Mouse (Mus musculus) spleen, adult 2 months (tissue): ENCODE measurements around the gene Tecpr2. TPM values are rescaled to one million over a fixed set of nuclear protein-coding genes. Genes with fewer than 3 reads are reported as not detected.

ENCODE experiments used
- DNase-seq, 2 experiments: peaks; one replicate each; pipeline versions ENCODE4 v3.0.0 to v3.0.0-alpha.2; 2012 to 2021; ENCODE audit warnings: low spot score in 2 of 2, low read depth in 1 of 2
- H3K27ac ChIP-seq: fragments of 200-500 bp; 2 replicates; pipeline ENCODE4 v1.5.1; 2012; ENCODE audit warnings: low read length, inconsistent platforms; ENCODE audit not compliant: insufficient read depth
- H3K27me3 ChIP-seq: fragments of 200-500 bp; 2 replicates; pipeline ENCODE4 v1.6.1; 2012; ENCODE audit warnings: mild to moderate bottlenecking, moderate library complexity, low read length, inconsistent platforms; ENCODE audit not compliant: control insufficient read depth, insufficient read depth
- H3K36me3 ChIP-seq: fragments of 200-500 bp; 2 replicates; pipeline ENCODE4 v1.6.1; 2012; ENCODE audit warnings: mild to moderate bottlenecking, low read length, inconsistent platforms; ENCODE audit not compliant: control insufficient read depth, insufficient read depth
- H3K4me1 ChIP-seq: fragments of 200-500 bp; 2 replicates; pipeline ENCODE4 v1.6.1; 2011; ENCODE audit warnings: inconsistent platforms; ENCODE audit not compliant: control insufficient read depth, insufficient read depth, insufficient read length
- H3K4me3 ChIP-seq: fragments of 200-500 bp; 2 replicates; pipeline ENCODE4 v1.5.1; 2011; ENCODE audit warnings: mild to moderate bottlenecking, inconsistent platforms; ENCODE audit not compliant: insufficient read depth, insufficient read length; ENCODE audit errors: extremely low read depth
- CTCF ChIP-seq: fragments of 200-500 bp; IDR thresholded peaks from 2 replicates; pipeline ENCODE4 v1.5.1; 2011; ENCODE audit warnings: mild to moderate bottlenecking, inconsistent platforms; ENCODE audit not compliant: insufficient read depth, insufficient read length, insufficient replicate concordance; ENCODE audit errors: extremely low read depth
- POLR2A ChIP-seq: fragments of 200-500 bp; IDR thresholded peaks from 2 replicates; pipeline ENCODE4 v1.6.1; 2011; ENCODE audit warnings: low read depth, low read length, inconsistent platforms
- WGBS: fragments of 180-500 bp; shearing (Covaris S2); methylation state at CpG from one replicate; pipeline ENCODE4 v1.1.7; 2018; 5-methylcytosine and 5-hydroxymethylcytosine counted together
- polyA plus RNA-seq: library from polyadenylated mRNA; depleted of rRNA; stranded (reverse); fragments of >200 nt; gene quantifications from 2 replicates; pipeline ENCODE4 v1.2.3, GENCODE M21; 2012

Gene Tecpr2
- polyA plus RNA-seq, 1 experiment: 4.0 TPM

GRCm38 (mm10) chr12:110845131-110845880, 43.8 kb upstream of the Tecpr2 start:
- DNase-seq: peak in 1 of 2 experiments; percentile 57
- Histone ChIP-seq H3K27me3 (0 out of 2 replicates have a peak, but pooled peaks cover 3% of the 10 kb centered on the region), H3K36me3 (no peaks in the 10 kb centered on the region), H3K4me1 (no peaks in the 10 kb centered on the region), H3K27ac (peak overlapping the region; percentile 33; the same call in 1 of the 2 replicates), H3K4me3 (peak overlapping the region; percentile 53)
- WGBS: 2% methylated on average over 36 of the region's 36 CpGs
- TF ChIP-seq CTCF (no peak), POLR2A (no peak)

GRCm38 (mm10) chr12:110846191-110846765, 42.8 kb upstream of the Tecpr2 start:
- no peak for DNase-seq
- H3K27me3 ChIP-seq: 0 out of 2 replicates have a peak, but pooled peaks cover 3% of the 10 kb centered on the region
- 85% methylated on average over 6 of the region's 6 CpGs for WGBS
- H3K4me3 ChIP-seq: no peak overlapping the region
- H3K27ac ChIP-seq: no peak overlapping the region
- no peaks in the 10 kb centered on the region for H3K36me3 ChIP-seq
- no peak for TF ChIP-seq CTCF
- no peak for TF ChIP-seq POLR2A
- peaks cover 4% of the 10 kb centered on the region; the same call in 1 of the 2 replicates for H3K4me1 ChIP-seq

DNA sequence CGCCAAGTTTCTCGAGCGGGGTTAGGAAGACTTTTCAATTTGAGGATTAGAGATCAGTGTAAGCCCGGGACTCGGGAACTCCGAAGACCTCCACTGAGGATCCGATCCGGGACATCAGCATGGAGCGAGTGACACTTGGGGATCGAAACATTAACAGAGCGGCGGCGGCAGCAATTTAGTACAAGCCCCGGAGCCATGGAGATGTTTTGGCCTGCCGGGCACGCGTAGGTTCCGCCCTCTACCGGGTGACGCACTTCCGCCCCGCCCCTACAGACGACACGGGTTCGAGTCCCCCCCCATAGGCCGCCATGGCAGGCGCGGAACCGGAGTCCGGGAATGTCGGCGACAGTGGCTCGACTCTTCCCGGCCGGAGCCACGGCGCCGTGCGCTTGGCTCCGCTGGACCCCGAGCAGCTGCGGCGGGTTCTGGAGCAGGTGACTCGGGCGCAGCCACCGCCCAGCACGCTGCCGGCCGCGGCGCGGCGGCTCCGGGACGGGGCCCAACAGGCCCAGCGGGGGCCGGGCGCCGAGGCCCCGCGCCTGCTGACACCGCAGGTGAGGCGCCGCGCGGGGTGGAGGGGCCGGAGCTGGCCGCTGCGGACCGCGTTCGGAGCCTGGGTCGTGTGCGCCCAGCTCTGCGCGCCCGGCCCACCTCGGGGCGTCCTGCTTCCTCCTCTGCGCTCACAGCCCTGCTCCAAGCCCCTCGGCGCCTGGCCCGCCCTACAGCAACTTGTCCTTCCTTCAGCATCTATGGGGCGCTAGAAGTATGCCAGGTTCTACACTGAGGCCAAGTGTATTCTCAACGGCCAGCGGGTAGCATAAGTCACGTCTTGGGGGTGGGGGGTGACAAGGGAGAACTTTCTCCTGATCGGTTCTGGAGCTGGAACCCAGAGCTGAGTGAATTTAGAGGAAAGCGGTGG, 38.8 kb upstream of the Tecpr2 start, which contains the start of gene Zfp839:
Gene Zfp839, plus strand, starts transcription at position 244 of the 919 bp plus-strand sequence.
- TF ChIP-seq POLR2A (no peak; the same call in 1 of the 2 replicates), CTCF (no peak)
- Histone ChIP-seq H3K27ac (peak within 1 kb of the TSS; percentile 69), H3K4me1 (peaks cover 14% of the 10 kb centered on the region; the same call in 1 of the 2 replicates), H3K27me3 (0 out of 2 replicates have a peak, but pooled peaks cover 3% of the 10 kb centered on the region), H3K4me3 (peak within 1 kb of the TSS; percentile 85), H3K36me3 (no peaks in the 10 kb centered on the region)
- peak in 1 of 2 experiments; percentile 65 for DNase-seq
- WGBS: under 1% methylated on average over 89 of the region's 89 CpGs

DNA sequence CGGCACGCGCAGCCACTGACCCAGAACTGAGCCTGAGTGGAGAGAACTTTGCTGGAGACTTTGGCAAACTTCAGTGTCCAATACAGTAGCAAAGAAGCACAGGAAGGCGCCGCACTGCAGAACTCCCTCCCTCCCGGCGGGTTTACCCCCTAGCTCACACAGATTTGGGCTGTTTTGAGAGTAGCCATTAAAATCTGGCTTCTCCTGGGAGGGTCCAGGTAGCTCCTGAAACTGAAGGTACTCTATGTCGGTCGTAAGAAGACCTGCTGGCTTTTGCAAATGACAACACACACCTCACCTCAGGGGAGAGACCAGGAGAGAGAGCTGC, 38.2 kb upstream of the Tecpr2 start:
- TF ChIP-seq CTCF (no peak), POLR2A (no peak)
- Histone ChIP-seq H3K36me3 (peaks cover 1% of the 10 kb centered on the region; the same call in 1 of the 2 replicates), H3K27me3 (0 out of 2 replicates have a peak, but pooled peaks cover 2% of the 10 kb centered on the region), H3K4me1 (peaks cover 20% of the 10 kb centered on the region; the same call in 1 of the 2 replicates), H3K27ac (peak overlapping the region; percentile 69), H3K4me3 (peak overlapping the region; percentile 85)
- no peak for DNase-seq
- WGBS: 11% methylated on average over 9 of the region's 9 CpGs

DNA sequence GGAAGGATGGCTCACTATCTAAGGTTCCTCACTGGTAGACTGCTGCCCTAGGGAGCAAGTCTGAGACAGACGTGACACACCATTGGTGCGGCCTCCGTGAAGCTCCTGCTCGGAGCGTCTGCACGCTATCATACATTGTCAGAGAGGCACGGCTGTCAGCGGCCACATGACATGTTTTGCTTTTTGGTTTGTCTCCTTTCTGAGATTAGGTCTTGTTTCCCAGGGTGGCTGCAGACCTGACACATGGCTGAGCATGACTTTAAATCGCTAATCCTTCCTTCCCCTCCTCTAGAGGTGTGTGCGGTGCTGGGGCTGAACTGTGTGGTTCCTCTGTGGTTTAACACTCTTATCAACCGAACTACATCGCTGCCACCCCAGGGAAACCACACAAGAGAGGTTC, 37.6 kb upstream of the Tecpr2 start:
- Histone ChIP-seq H3K4me3 (peak overlapping the region; percentile 85; the same call in 1 of the 2 replicates), H3K36me3 (peaks cover 1% of the 10 kb centered on the region; the same call in 1 of the 2 replicates), H3K27me3 (no peaks in the 10 kb centered on the region), H3K4me1 (peaks cover 21% of the 10 kb centered on the region; the same call in 1 of the 2 replicates), H3K27ac (peak overlapping the region; percentile 17; the same call in 1 of the 2 replicates)
- TF ChIP-seq POLR2A: no peak
- TF ChIP-seq CTCF: no peak
- peak in 1 of 2 experiments; percentile 15 for DNase-seq
- 16% methylated on average over 12 of the region's 12 CpGs for WGBS

- Histone ChIP-seq H3K4me1 (peaks cover 21% of the 10 kb centered on the region; the same call in 1 of the 2 replicates), H3K27ac (no peak overlapping the region), H3K36me3 (peaks cover 1% of the 10 kb centered on the region; the same call in 1 of the 2 replicates), H3K4me3 (no peak overlapping the region), H3K27me3 (no peaks in the 10 kb centered on the region)
- DNase-seq: no peak
- TF ChIP-seq CTCF: no peak
- TF ChIP-seq POLR2A: no peak
- WGBS: 62% methylated on average over 1 of the region's 1 CpGs
Measured at GRCm38 (mm10) chr12:110851923-110852322, 37.1 kb upstream of the Tecpr2 start.
